Mouse (Mus musculus): ENCODE measurements around the gene Dazap1.

DNA sequence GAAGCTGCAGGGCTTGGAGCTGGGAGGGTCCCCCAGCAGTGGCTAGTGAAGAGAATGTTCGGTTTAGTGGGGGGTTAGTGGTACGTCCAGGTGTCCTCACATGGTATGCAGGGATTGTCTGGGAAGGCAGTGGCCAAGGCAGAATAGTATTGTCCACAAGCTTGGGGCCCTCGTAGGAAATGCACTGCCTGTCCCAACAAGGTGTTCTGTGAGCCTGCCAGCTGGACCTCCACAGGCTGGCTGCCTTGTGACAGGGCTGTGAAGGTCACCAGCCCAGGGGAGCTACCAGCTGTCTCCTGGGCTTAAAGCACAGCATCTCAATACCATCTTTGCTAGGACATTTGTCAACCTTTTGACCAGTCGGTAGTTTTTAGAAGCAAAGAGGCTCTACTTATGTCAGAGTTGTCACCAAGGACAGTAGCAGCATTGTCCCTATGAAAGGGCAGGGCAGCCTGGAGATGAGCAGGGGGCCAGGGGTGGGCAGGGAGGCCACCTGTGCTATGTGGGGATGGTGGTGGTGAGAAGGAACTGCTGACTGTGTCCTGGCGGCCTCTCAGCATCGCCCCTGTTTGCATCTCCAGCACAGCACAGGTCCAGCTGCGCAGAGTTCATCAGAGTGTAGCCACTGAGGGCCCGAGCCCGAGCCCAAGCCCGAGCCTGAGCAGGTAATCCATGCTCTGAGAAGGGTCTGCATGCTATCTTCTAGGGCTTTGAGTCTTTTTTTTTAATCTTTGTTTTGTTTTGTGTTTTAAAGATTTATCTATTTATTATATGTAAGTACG lies 8.6 kb upstream of the Dazap1 start:
- TF ChIP-seq CTCF (conservative IDR thresholded peaks at IDR 0.05; ENCODE audit: low read length) (no peak; the same call in 1 of the 2 replicates), POU5F1 (IDR thresholded peaks at IDR 0.05; ENCODE audit: borderline replicate concordance, low read length) (no peak), NANOG (IDR thresholded peaks at IDR 0.05; ENCODE audit: borderline replicate concordance, low read length) (no peak)
